Mouse (Mus musculus) T-helper 17 cell (primary cell): ENCODE measurements at regions not wholly inside any gene's neighbourhood (a gene's known extent, or its start where the extent isn't known, plus 50 kb on each side); places are given as distances from the start of the nearest gene placed in this dataset.

Experiments used
- in situ Hi-C, 2 experiments: fragments of 300-600 bp; cut with MboI, MseI; formaldehyde crosslinking; loops; 1 replicate in 1 of 2; 2 replicates in 1 of 2; pipeline ENCODE4 v1.15.1; 2025; ENCODE audit warnings: high pct_unique_total_duplicates in 2 of 2

DNA sequence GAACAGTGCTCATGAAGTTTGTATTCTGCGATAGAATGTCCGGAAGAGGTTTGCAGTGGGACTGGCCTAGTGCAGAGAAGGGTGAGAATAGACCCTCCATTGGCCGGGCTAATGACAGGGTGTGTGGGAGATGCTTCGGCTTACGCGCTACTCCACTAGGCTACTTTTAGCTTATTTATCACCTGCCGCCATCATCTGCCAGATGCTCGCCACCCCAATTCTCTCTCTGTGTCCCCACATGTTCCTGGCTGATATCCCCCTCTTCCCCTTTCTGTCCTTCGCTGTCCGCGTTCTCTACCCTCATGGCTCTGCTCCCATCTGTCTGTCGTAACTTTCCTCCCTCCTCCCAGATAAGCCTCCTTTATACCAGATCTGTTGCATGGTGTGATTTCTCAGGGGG lies 50.1 kb upstream of the Mdm1 start:
- in situ Hi-C loops = no loop called here
